Mouse (Mus musculus) mesoderm, embryonic 11.5 days (tissue): ENCODE results near the gene Runx1.

Source experiments
- DNase-seq: peaks from one replicate; pipeline ENCODE4 v3.0.0-alpha.2; 2012; ENCODE audit warnings: low read depth, low spot score

Gene Runx1

GRCm38 (mm10) chr16:92615234-92615799, 210.6 kb downstream of the Runx1 start:
- DNase-seq: no peak

DNA sequence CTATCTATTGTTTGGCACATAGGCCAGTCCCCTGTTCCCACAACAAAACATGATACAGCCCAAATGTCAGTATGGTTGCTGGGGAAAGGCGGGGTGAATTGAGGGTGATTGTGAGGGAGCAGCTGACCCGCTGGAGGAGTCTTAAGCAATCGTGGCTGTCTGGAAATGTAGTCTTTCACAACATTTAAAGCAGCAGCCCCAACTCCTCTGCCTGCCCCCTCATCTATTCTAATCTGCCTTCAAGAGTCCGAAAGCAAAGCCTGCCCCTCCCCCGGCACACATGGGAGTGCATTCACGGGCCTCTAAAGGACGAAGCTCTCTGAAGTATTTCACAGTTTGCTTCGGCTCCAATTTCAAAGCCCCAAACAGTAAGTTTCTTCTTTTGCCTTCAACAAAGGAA, 213.4 kb downstream of the Runx1 start:
- no peak for DNase-seq

- no peak for DNase-seq
Measured at GRCm38 (mm10) chr16:92611641-92612149, 214.3 kb downstream of the Runx1 start.

DNA sequence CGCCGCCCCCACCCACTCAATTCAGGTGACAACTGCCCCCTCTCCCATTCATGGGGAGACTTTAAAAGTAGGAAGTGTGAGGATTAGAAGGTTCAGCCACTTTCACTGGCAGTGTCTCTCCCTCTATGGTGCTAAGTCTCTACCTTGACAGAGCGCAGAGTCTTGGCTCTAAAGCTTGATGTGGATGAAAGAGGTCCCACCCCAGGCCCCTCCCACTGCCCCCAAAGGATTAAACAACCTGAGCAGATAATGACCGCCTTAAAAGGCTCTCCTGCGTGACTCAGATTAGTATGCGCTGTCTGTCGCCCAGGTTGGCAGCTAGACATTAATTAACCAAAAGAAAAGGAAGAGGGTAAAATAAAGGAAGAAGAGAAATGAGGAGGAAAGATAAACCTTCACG, 215.5 kb downstream of the Runx1 start:
- no peak for DNase-seq

DNA sequence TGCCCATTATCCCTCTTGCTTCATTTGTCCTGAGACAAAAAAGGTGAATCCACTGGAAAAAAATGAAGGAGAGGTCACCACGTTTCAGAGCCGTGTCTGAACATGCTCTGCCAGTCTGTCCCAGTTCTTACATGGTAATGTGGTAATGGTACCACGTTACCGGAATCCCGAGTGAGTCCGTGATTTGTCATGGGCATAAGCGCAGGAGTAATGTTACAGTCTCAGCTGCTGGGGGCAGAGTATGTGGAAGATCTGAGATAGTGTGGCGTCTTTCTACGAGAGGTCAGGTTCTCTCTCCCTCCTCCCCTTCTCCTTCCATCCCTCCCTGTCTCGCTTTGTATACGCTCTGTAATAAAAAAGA, 216.3 kb downstream of the Runx1 start:
- peak; percentile 41 for DNase-seq

DNA sequence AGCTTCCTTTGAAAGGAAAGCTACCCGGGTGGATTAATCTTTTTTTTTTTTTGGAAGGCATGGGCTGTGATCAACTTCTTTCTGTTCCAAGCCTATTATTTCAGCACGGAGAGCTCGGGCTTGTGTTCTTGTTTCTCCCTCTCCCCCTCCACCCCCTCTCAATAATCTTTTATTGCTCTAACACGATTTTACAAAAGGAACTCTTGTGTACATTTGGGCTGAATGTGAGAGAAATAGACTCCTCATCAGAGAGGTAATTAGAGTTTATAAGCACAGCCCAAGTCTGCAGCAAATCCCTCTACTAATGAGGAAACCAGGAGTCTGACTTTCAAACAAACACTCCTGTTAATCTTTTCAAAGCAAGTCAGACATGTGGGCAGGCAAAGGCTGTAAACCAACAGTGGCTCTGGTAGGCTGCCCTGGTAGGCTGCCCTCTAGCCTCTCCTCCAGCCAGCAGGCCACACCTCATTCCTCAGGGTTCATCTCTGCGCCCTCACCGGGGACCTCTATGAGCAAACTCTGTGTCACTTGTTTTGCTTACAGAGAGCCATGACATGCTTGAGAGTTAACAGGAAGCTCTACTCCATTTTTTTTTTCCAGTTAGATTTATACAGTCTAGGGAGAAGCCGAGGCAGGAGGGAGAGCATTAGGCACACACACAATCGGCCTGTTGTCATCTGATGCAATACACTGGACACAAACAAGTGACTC, 216.8 kb downstream of the Runx1 start:
- peak; percentile 43 for DNase-seq

- DNase-seq: no peak
Measured at GRCm38 (mm10) chr16:92608180-92608960, 217.6 kb downstream of the Runx1 start.

DNA sequence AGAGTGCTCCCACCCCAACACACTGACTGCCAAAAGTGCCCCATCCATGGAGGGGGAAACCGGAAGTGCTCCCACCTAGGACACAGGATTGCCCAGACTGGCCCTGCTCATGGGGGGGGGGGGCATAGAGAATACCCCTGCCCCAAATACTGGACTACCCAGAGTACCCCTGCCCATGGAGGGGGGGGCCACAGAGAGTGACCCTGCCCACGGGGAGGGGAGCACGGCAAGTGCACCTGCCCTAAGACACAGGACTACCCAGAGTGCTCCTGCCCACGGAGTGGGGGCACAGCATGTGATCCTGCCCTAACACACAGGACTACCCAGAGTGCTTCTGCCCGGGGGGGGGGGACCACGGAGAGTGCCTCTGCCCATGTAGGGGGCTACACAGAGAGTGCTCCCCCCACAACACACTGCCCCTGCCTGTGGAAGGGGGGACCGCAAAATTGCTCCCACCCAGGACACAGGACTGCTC, 219.4 kb downstream of the Runx1 start:
- no peak for DNase-seq

GRCm38 (mm10) chr16:92605606-92606490, 220.1 kb downstream of the Runx1 start:
- peak; percentile 37 for DNase-seq

GRCm38 (mm10) chr16:92602504-92602903, 223.4 kb downstream of the Runx1 start:
- DNase-seq: no peak

DNA sequence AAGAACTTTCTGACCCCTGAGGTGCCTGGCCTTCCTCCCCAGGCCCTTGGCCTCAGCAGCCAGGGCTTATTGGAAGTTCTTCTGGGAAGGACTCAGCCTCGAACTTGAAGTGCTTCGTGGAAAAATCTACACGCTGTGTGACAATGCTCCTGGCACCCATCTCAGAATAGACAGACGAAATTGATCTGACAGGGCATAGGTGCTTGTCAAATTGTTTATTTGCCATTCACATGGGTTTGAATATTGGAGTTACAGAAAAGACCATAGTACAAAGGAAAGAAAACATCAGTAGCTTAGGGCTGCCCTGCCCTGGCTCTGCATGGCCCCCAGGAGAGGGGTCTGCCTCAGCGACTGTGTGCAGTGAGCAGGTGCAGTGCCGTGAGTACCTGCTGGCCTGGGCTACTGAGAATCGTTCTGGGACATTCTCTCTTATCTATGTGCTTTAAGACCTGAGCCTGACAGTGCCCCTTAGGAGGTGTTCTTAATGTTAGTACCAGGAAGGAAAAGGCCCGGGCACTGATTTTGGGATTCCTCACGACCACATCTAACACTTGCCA, 224.6 kb downstream of the Runx1 start:
- no peak for DNase-seq

GRCm38 (mm10) chr16:92599451-92599850, 226.5 kb downstream of the Runx1 start:
- DNase-seq: no peak

- DNase-seq: no peak
Measured at GRCm38 (mm10) chr16:92597655-92598054, 228.3 kb downstream of the Runx1 start.

DNA sequence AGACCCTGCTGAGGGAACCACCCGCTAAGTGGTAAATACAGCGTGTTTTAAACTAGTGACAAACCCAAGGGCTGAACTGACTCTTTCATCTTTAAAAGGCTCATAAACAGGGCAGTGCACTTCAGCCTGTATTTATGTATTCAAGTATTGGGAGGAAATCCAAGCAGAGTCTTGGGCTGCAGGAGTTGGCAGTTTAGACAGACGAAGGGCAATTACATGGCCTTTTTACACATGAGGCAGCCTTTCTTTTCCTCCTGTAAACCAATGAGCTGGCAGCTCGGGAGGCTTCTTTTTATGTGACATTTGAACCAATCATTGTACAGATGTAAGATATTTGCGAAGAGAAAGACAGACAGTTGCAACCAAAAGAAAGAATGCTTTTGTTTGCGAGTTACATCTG, 233.7 kb downstream of the Runx1 start:
- no peak for DNase-seq

- no peak for DNase-seq
Measured at GRCm38 (mm10) chr16:92591783-92592182, 234.2 kb downstream of the Runx1 start.

DNA sequence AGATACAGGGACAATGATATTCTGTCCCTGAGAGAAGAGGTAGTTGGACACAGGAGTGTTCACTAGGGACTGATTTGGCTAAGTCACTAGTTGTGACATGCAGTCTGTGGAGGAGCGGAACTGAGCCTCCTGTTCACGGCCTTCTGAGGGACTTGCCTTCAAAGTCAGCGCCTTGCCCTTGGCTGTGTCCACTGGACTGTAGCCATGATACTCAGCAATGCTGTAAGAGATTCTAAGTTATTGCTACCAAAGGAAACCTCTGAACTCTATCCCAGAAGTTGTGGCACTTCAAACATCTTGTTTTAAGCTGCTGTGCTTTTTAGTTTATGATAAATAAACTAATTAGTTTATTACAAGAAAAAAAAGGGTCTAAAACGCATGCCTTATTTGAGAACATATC, 238.1 kb downstream of the Runx1 start:
- no peak for DNase-seq

- DNase-seq: no peak
Measured at GRCm38 (mm10) chr16:92581767-92582166, 244.2 kb downstream of the Runx1 start.

- no peak for DNase-seq
Measured at GRCm38 (mm10) chr16:92580981-92581380, 245.0 kb downstream of the Runx1 start.

GRCm38 (mm10) chr16:92578915-92579653, 246.9 kb downstream of the Runx1 start:
- no peak for DNase-seq

GRCm38 (mm10) chr16:92577381-92577780, 248.6 kb downstream of the Runx1 start:
- no peak for DNase-seq
